Mouse (Mus musculus) C2C12 (cell line): ENCODE results near the gene Fgf4.

Experiments
- CEBPB ChIP-seq: IDR thresholded peaks from one replicate; pipeline ENCODE4 v1.6.1; 2011; ENCODE audit warnings: low read depth, mild to moderate bottlenecking, control low read depth, moderate library complexity
- CTCF ChIP-seq: IDR thresholded peaks from one replicate; pipeline ENCODE4 v1.5.1; 2011; ENCODE audit not compliant: control insufficient read depth, insufficient read depth, insufficient read length
- MYOD1 ChIP-seq: IDR thresholded peaks from one replicate; pipeline ENCODE4 v1.6.1; 2011; ENCODE audit warnings: low read depth; ENCODE audit not compliant: control insufficient read depth, insufficient read length
- MYOG ChIP-seq: IDR thresholded peaks from one replicate; pipeline ENCODE4 v1.6.1; 2011; ENCODE audit not compliant: control insufficient read depth, insufficient read length; ENCODE audit errors: extremely low read depth
- USF1 ChIP-seq: IDR thresholded peaks from one replicate; pipeline ENCODE4 v1.6.1; 2011; ENCODE audit warnings: low read depth, mild to moderate bottlenecking, control low read depth, moderate library complexity

DNA sequence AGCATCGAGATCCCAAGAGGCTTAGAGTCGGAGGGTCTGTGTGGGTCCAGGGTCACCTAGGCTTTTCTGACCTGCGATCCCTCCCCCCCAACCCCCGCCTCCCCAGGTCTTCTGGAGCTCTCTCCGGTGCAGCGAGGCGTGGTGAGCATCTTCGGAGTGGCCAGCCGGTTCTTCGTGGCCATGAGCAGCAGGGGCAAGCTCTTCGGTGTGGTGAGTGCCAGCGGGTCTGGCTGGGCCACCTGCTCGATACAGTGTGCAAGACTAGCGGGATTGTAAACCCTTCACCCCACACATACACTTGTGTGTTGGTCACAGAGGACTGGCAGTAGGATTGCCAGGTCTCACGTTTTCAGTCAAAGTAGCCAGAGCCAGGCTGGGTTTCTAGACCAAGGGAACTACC, 15.0 kb downstream of the Fgf4 start:
- TF ChIP-seq CTCF (no peak), MYOG (no peak), CEBPB (no peak), MYOD1 (no peak), USF1 (no peak)
